Mouse (Mus musculus): ENCODE results near the gene Aldh1a7. TPM values are rescaled to one million over a fixed set of nuclear protein-coding genes. Genes with fewer than 3 reads are reported as not detected.

Aldh1a7 gene
- 1.3 TPM in 2 replicates for polyA plus RNA-seq (2015; fragmentation: Nextera tagmentation; extraction: Ambion mirVana)

- no peaks in the 10 kb centered on the region for H3K27me3 ChIP-seq
- peak; percentile 58; the same call in 1 of the 2 replicates for ATAC-seq (ENCODE audit: insufficient read depth)
- no peaks in the 10 kb centered on the region for H3K4me1 ChIP-seq (replicated peaks)
- H3K9ac ChIP-seq = no peak within 1 kb of the TSS
- H3K4me2 ChIP-seq = no peak within 1 kb of the TSS
- H3K4me3 ChIP-seq (replicated peaks) = no peak within 1 kb of the TSS
- no peak within 1 kb of the TSS for H3K27ac ChIP-seq (replicated peaks)
- H3K36me3 ChIP-seq (replicated peaks) = no peaks in the 10 kb centered on the region
- 55% methylated on average over 2 of the region's 2 CpGs for WGBS (ENCODE audit: insufficient replicate concordance)
- H3K9me3 ChIP-seq (replicated peaks) = no peaks in the 10 kb centered on the region
Measured at GRCm38 (mm10) chr19:20727381-20727780, at the start of gene Aldh1a7. Gene Aldh1a7, minus strand, starts transcription at chr19:20727562.

- Histone ChIP-seq H3K4me1 (replicated peaks) (no peaks in the 10 kb centered on the region), H3K9ac (no peak overlapping the region), H3K4me3 (replicated peaks) (no peak overlapping the region), H3K9me3 (replicated peaks) (no peaks in the 10 kb centered on the region), H3K4me2 (no peak overlapping the region), H3K27ac (replicated peaks) (no peak overlapping the region), H3K27me3 (no peaks in the 10 kb centered on the region), H3K36me3 (replicated peaks) (no peaks in the 10 kb centered on the region)
- 44% methylated on average over 2 of the region's 2 CpGs for WGBS (ENCODE audit: insufficient replicate concordance)
- ATAC-seq (ENCODE audit: insufficient read depth) = no peak
Measured at GRCm38 (mm10) chr19:20775681-20776080, 48.3 kb upstream of the Aldh1a7 start.

- Histone ChIP-seq H3K27ac (replicated peaks) (no peak overlapping the region), H3K4me1 (replicated peaks) (no peaks in the 10 kb centered on the region), H3K9me3 (replicated peaks) (no peaks in the 10 kb centered on the region), H3K9ac (no peak overlapping the region), H3K27me3 (no peaks in the 10 kb centered on the region), H3K4me3 (replicated peaks) (no peak overlapping the region), H3K4me2 (no peak overlapping the region), H3K36me3 (replicated peaks) (no peaks in the 10 kb centered on the region)
- ATAC-seq (ENCODE audit: insufficient read depth) = no peak
- 82% methylated on average over 7 of the region's 7 CpGs for WGBS (ENCODE audit: insufficient replicate concordance)
Measured at GRCm38 (mm10) chr19:20773941-20774340, 46.6 kb upstream of the Aldh1a7 start.

GRCm38 (mm10) chr19:20764214-20764613, 36.9 kb upstream of the Aldh1a7 start:
- no peak overlapping the region for H3K9ac ChIP-seq
- WGBS (ENCODE audit: insufficient replicate concordance) = 11% methylated on average over 1 of the region's 1 CpGs
- ATAC-seq (ENCODE audit: insufficient read depth) = no peak

GRCm38 (mm10) chr19:20761675-20762426, 34.5 kb upstream of the Aldh1a7 start:
- ATAC-seq (ENCODE audit: insufficient read depth) = peak; percentile 94
- Histone ChIP-seq H3K4me1 (replicated peaks) (peaks cover 7% of the 10 kb centered on the region; the same call in 1 of the 2 replicates), H3K4me2 (no peak overlapping the region; the same call in 1 of the 2 replicates), H3K27ac (replicated peaks) (no peak overlapping the region), H3K9me3 (replicated peaks) (no peaks in the 10 kb centered on the region), H3K9ac (no peak overlapping the region), H3K27me3 (no peaks in the 10 kb centered on the region), H3K36me3 (replicated peaks) (no peaks in the 10 kb centered on the region), H3K4me3 (replicated peaks) (no peak overlapping the region)
- 16% methylated on average over 4 of the region's 4 CpGs for WGBS (ENCODE audit: insufficient replicate concordance)

More at GRCm38 (mm10) chr19:20764214-20764613, 36.9 kb upstream of the Aldh1a7 start:
- H3K4me3 ChIP-seq (replicated peaks) = no peak overlapping the region
- H3K9me3 ChIP-seq (replicated peaks) = no peaks in the 10 kb centered on the region
- no peak overlapping the region for H3K4me2 ChIP-seq
- no peak overlapping the region for H3K27ac ChIP-seq (replicated peaks)
- no peaks in the 10 kb centered on the region for H3K36me3 ChIP-seq (replicated peaks)
- peaks cover 7% of the 10 kb centered on the region; the same call in 1 of the 2 replicates for H3K4me1 ChIP-seq (replicated peaks)
- H3K27me3 ChIP-seq = no peaks in the 10 kb centered on the region

- H3K27me3 ChIP-seq = no peaks in the 10 kb centered on the region
- H3K36me3 ChIP-seq (replicated peaks) = no peaks in the 10 kb centered on the region
- H3K4me3 ChIP-seq (replicated peaks) = no peak overlapping the region
- H3K4me2 ChIP-seq = no peak overlapping the region
- peak; percentile 72 for ATAC-seq (ENCODE audit: insufficient read depth)
- H3K4me1 ChIP-seq (replicated peaks) = peaks cover 7% of the 10 kb centered on the region; the same call in 1 of the 2 replicates
- no peak overlapping the region for H3K27ac ChIP-seq (replicated peaks)
- H3K9ac ChIP-seq = no peak overlapping the region
- H3K9me3 ChIP-seq (replicated peaks) = no peaks in the 10 kb centered on the region
- 31% methylated on average over 3 of the region's 3 CpGs for WGBS (ENCODE audit: insufficient replicate concordance)
Measured at GRCm38 (mm10) chr19:20761119-20761518, 33.8 kb upstream of the Aldh1a7 start.

- no peak for ATAC-seq (ENCODE audit: insufficient read depth)
- no peaks in the 10 kb centered on the region for H3K4me1 ChIP-seq (replicated peaks)
- H3K36me3 ChIP-seq (replicated peaks) = no peaks in the 10 kb centered on the region
- no peak overlapping the region for H3K4me2 ChIP-seq
- H3K4me3 ChIP-seq (replicated peaks) = no peak overlapping the region
- no peaks in the 10 kb centered on the region for H3K9me3 ChIP-seq (replicated peaks)
- H3K9ac ChIP-seq = no peak overlapping the region
- no peak overlapping the region for H3K27ac ChIP-seq (replicated peaks)
- WGBS (ENCODE audit: insufficient replicate concordance) = 62% methylated on average over 1 of the region's 1 CpGs
- no peaks in the 10 kb centered on the region for H3K27me3 ChIP-seq
Measured at GRCm38 (mm10) chr19:20744630-20745029, 17.3 kb upstream of the Aldh1a7 start.

- no peak overlapping the region for H3K4me3 ChIP-seq (replicated peaks)
- H3K27ac ChIP-seq (replicated peaks) = no peak overlapping the region
- no peaks in the 10 kb centered on the region for H3K4me1 ChIP-seq (replicated peaks)
- H3K9me3 ChIP-seq (replicated peaks) = no peaks in the 10 kb centered on the region
- no peaks in the 10 kb centered on the region for H3K27me3 ChIP-seq
- 74% methylated on average over 1 of the region's 1 CpGs for WGBS (ENCODE audit: insufficient replicate concordance)
- H3K4me2 ChIP-seq = no peak overlapping the region
- no peak overlapping the region for H3K9ac ChIP-seq
- no peak for ATAC-seq (ENCODE audit: insufficient read depth)
- no peaks in the 10 kb centered on the region for H3K36me3 ChIP-seq (replicated peaks)
Measured at GRCm38 (mm10) chr19:20728278-20728677, 916 bp upstream of the Aldh1a7 start.

- Histone ChIP-seq H3K9ac (no peak overlapping the region), H3K4me1 (replicated peaks) (no peaks in the 10 kb centered on the region), H3K9me3 (replicated peaks) (no peaks in the 10 kb centered on the region), H3K4me2 (no peak overlapping the region), H3K4me3 (replicated peaks) (no peak overlapping the region), H3K27me3 (no peaks in the 10 kb centered on the region), H3K36me3 (replicated peaks) (no peaks in the 10 kb centered on the region), H3K27ac (replicated peaks) (no peak overlapping the region)
- 54% methylated on average over 2 of the region's 2 CpGs for WGBS (ENCODE audit: insufficient replicate concordance)
- ATAC-seq (ENCODE audit: insufficient read depth) = no peak
Measured at GRCm38 (mm10) chr19:20722913-20723312, 4.4 kb downstream of the Aldh1a7 start.

GRCm38 (mm10) chr19:20720298-20720697, 7.1 kb downstream of the Aldh1a7 start:
- Histone ChIP-seq H3K36me3 (replicated peaks) (no peaks in the 10 kb centered on the region), H3K27me3 (no peaks in the 10 kb centered on the region), H3K4me2 (no peak overlapping the region), H3K9ac (no peak overlapping the region), H3K27ac (replicated peaks) (no peak overlapping the region), H3K4me1 (replicated peaks) (no peaks in the 10 kb centered on the region), H3K9me3 (replicated peaks) (no peaks in the 10 kb centered on the region), H3K4me3 (replicated peaks) (no peak overlapping the region)
- WGBS (ENCODE audit: insufficient replicate concordance) = 64% methylated on average over 2 of the region's 2 CpGs
- no peak for ATAC-seq (ENCODE audit: insufficient read depth)

- H3K9ac ChIP-seq = no peak overlapping the region
- WGBS (ENCODE audit: insufficient replicate concordance) = 77% methylated on average over 3 of the region's 3 CpGs
- no peak overlapping the region for H3K4me2 ChIP-seq
- no peaks in the 10 kb centered on the region for H3K27me3 ChIP-seq
- H3K27ac ChIP-seq (replicated peaks) = no peak overlapping the region
- H3K9me3 ChIP-seq (replicated peaks) = no peaks in the 10 kb centered on the region
- H3K36me3 ChIP-seq (replicated peaks) = no peaks in the 10 kb centered on the region
- no peak for ATAC-seq (ENCODE audit: insufficient read depth)
- H3K4me1 ChIP-seq (replicated peaks) = no peaks in the 10 kb centered on the region
- H3K4me3 ChIP-seq (replicated peaks) = no peak overlapping the region
Measured at GRCm38 (mm10) chr19:20715617-20716016, 11.7 kb downstream of the Aldh1a7 start.

All from liver, embryonic 15.5 days (tissue).